Mouse (Mus musculus): Measurements from ENCODE around the gene Bag5.

GRCm38 (mm10) chr12:111700920-111701458 lies 12.1 kb downstream of the Bag5 start:
- TF ChIP-seq EP300 (IDR thresholded peaks at IDR 0.05; ENCODE audit: low read length) (no peak), RAD21 (IDR thresholded peaks at IDR 0.05; ENCODE audit: low read depth, low read length) (no peak), MEF2A (IDR thresholded peaks at IDR 0.05; ENCODE audit: borderline replicate concordance, low read depth, low read length) (no peak), CTCF (conservative IDR thresholded peaks at IDR 0.05 in 1 of 2, IDR thresholded peaks at IDR 0.05 in 1 of 2; ENCODE audit: low read depth in 2 of 2, low read length in 2 of 2) (no peak), MAZ (IDR thresholded peaks at IDR 0.05; ENCODE audit: low read depth, low read length) (no peak), POLR2A (IDR thresholded peaks at IDR 0.05; ENCODE audit: low read depth, low read length) (no peak), GABPA (IDR thresholded peaks at IDR 0.05; ENCODE audit: insufficient replicate concordance, low read depth, low read length) (no peak), CHD2 (IDR thresholded peaks at IDR 0.05; ENCODE audit: low read length) (no peak), ZC3H11A (IDR thresholded peaks at IDR 0.05; ENCODE audit: low read depth, low read length) (no peak), POLR2AphosphoS2 (IDR thresholded peaks at IDR 0.05; ENCODE audit: low read depth, low read length) (no peak)

All from CH12.LX (cell line).